Mouse (Mus musculus): ENCODE measurements around the gene Usp31. TPM values are rescaled to one million over a fixed set of nuclear protein-coding genes. Genes with fewer than 3 reads are reported as not detected.

Gene Usp31
- polyA plus RNA-seq, 1 experiment from 2014 or later = 4.2 TPM

DNA sequence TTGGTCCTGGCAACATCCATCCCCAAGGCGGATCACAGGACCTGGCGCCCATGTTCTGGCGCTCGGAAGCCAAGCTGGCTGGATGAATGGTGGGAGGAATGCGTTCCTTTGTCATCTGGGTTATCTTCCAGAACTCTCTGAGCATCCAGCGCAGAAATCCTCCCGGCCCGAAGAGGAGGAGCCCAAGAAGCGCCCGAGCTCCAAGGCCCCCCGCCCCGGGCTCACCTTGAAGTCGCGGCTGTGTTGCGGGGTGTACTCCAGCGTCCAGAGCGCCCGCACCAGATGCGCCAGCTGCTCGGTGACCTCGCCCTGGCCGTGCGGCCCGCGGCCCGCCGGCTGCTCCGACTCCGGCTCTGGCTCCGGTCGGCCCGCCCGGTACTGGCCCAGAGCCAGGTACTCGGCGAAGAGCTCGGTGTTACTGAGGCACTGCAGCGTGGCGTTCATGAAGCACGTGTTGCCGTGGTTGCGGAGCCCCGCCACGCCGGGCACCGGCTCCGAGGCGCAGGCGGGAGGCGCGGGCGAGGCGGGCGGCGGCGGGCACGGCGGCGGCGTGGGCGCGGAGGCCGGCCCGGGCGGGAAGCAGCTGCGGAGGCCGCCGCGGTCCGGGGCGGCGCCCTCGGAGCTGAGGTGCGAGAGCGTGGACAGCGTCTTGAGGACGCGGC is 511 bp downstream of the Usp31 start:
- H3K27ac ChIP-seq (ENCODE audit: low read depth, low read length) = peak overlapping the region; percentile 81
- whole genome bisulfite sequencing = under 1% methylated on average over 75 of the region's 77 CpGs
- no peaks in the 10 kb centered on the region for H3K36me3 ChIP-seq (ENCODE audit: control insufficient read depth, insufficient read depth, low read length)
- peak; percentile 95 for DNase-seq (ENCODE audit: low spot score, missing footprints)
- no peaks in the 10 kb centered on the region for H3K9me3 ChIP-seq (ENCODE audit: control insufficient read depth, low read length)
- peaks cover 16% of the 10 kb centered on the region for H3K4me1 ChIP-seq (ENCODE audit: control insufficient read depth, insufficient read depth, low read length)
- H3K9ac ChIP-seq (ENCODE audit: low read length) = peak overlapping the region; percentile 79
- ATAC-seq (ENCODE audit: low FRiP score) = peak; percentile 47
- peak overlapping the region; percentile 98 for H3K4me2 ChIP-seq
- H3K27me3 ChIP-seq (ENCODE audit: control insufficient read depth, insufficient read depth, low read length) = no peaks in the 10 kb centered on the region
- peak overlapping the region; percentile 83 for H3K4me3 ChIP-seq (ENCODE audit: low read depth, low read length)

- Histone ChIP-seq H3K4me2 (peak overlapping the region; percentile 98; the same call in 1 of the 2 replicates), H3K27ac (ENCODE audit: low read depth, low read length) (no peak overlapping the region), H3K27me3 (ENCODE audit: control insufficient read depth, insufficient read depth, low read length) (no peaks in the 10 kb centered on the region)
Observed at GRCm38 (mm10) chr7:121705051-121705450, 2.0 kb downstream of the Usp31 start.

GRCm38 (mm10) chr7:121701983-121702382 is 5.1 kb downstream of the Usp31 start:
- Histone ChIP-seq H3K4me2 (no peak overlapping the region), H3K27me3 (ENCODE audit: control insufficient read depth, insufficient read depth, low read length) (no peaks in the 10 kb centered on the region), H3K4me3 (ENCODE audit: low read depth, low read length) (no peak overlapping the region), H3K9ac (ENCODE audit: low read length) (no peak overlapping the region), H3K36me3 (ENCODE audit: control insufficient read depth, insufficient read depth, low read length) (no peaks in the 10 kb centered on the region), H3K27ac (ENCODE audit: low read depth, low read length) (no peak overlapping the region), H3K4me1 (ENCODE audit: control insufficient read depth, insufficient read depth, low read length) (peaks cover 16% of the 10 kb centered on the region), H3K9me3 (ENCODE audit: control insufficient read depth, low read length) (no peaks in the 10 kb centered on the region)
- DNase-seq (ENCODE audit: low spot score, missing footprints) (no peak), ATAC-seq (ENCODE audit: low FRiP score) (no peak)
- 75% methylated on average over 6 of the region's 6 CpGs for WGBS

More at GRCm38 (mm10) chr7:121705051-121705450, 2.0 kb downstream of the Usp31 start:
- DNase-seq (ENCODE audit: low spot score, missing footprints) (no peak), ATAC-seq (ENCODE audit: low FRiP score) (no peak)
- H3K36me3 ChIP-seq (ENCODE audit: control insufficient read depth, insufficient read depth, low read length) = no peaks in the 10 kb centered on the region
- H3K9me3 ChIP-seq (ENCODE audit: control insufficient read depth, low read length) = no peaks in the 10 kb centered on the region
- peaks cover 16% of the 10 kb centered on the region for H3K4me1 ChIP-seq (ENCODE audit: control insufficient read depth, insufficient read depth, low read length)
- 88% methylated on average over 2 of the region's 2 CpGs for WGBS
- no peak overlapping the region for H3K9ac ChIP-seq (ENCODE audit: low read length)
- no peak overlapping the region for H3K4me3 ChIP-seq (ENCODE audit: low read depth, low read length)

GRCm38 (mm10) chr7:121700480-121700879 is 6.6 kb downstream of the Usp31 start:
- Histone ChIP-seq H3K27ac (ENCODE audit: low read depth, low read length) (no peak overlapping the region), H3K27me3 (ENCODE audit: control insufficient read depth, insufficient read depth, low read length) (no peaks in the 10 kb centered on the region), H3K9me3 (ENCODE audit: control insufficient read depth, low read length) (no peaks in the 10 kb centered on the region), H3K36me3 (ENCODE audit: control insufficient read depth, insufficient read depth, low read length) (no peaks in the 10 kb centered on the region), H3K9ac (ENCODE audit: low read length) (no peak overlapping the region), H3K4me3 (ENCODE audit: low read depth, low read length) (no peak overlapping the region), H3K4me1 (ENCODE audit: control insufficient read depth, insufficient read depth, low read length) (peaks cover 7% of the 10 kb centered on the region), H3K4me2 (no peak overlapping the region)
- no peak for ATAC-seq (ENCODE audit: low FRiP score)
- DNase-seq (ENCODE audit: low spot score, missing footprints) = no peak
- WGBS = 92% methylated on average over 3 of the region's 3 CpGs

- H3K36me3 ChIP-seq (ENCODE audit: control insufficient read depth, insufficient read depth, low read length) = no peaks in the 10 kb centered on the region
- no peak overlapping the region for H3K4me2 ChIP-seq
- no peak overlapping the region for H3K27ac ChIP-seq (ENCODE audit: low read depth, low read length)
- H3K9me3 ChIP-seq (ENCODE audit: control insufficient read depth, low read length) = no peaks in the 10 kb centered on the region
- peaks cover 2% of the 10 kb centered on the region; the same call in 1 of the 2 replicates for H3K4me1 ChIP-seq (ENCODE audit: control insufficient read depth, insufficient read depth, low read length)
- no peak for DNase-seq (ENCODE audit: low spot score, missing footprints)
- no peak overlapping the region for H3K4me3 ChIP-seq (ENCODE audit: low read depth, low read length)
- no peak overlapping the region for H3K9ac ChIP-seq (ENCODE audit: low read length)
- ATAC-seq (ENCODE audit: low FRiP score) = no peak
- no peaks in the 10 kb centered on the region for H3K27me3 ChIP-seq (ENCODE audit: control insufficient read depth, insufficient read depth, low read length)
Observed at GRCm38 (mm10) chr7:121699218-121699617, 7.8 kb downstream of the Usp31 start.

- no peak overlapping the region for H3K9ac ChIP-seq (ENCODE audit: low read length)
- WGBS = 76% methylated on average over 1 of the region's 1 CpGs
- H3K4me2 ChIP-seq = no peak overlapping the region
- no peaks in the 10 kb centered on the region for H3K27me3 ChIP-seq (ENCODE audit: control insufficient read depth, insufficient read depth, low read length)
- H3K27ac ChIP-seq (ENCODE audit: low read depth, low read length) = no peak overlapping the region
- no peak overlapping the region for H3K4me3 ChIP-seq (ENCODE audit: low read depth, low read length)
- H3K4me1 ChIP-seq (ENCODE audit: control insufficient read depth, insufficient read depth, low read length) = no peaks in the 10 kb centered on the region; the same call in 1 of the 2 replicates
- H3K36me3 ChIP-seq (ENCODE audit: control insufficient read depth, insufficient read depth, low read length) = no peaks in the 10 kb centered on the region
- ATAC-seq (ENCODE audit: low FRiP score) (no peak), DNase-seq (ENCODE audit: low spot score, missing footprints) (no peak)
- H3K9me3 ChIP-seq (ENCODE audit: control insufficient read depth, low read length) = no peaks in the 10 kb centered on the region
Observed at GRCm38 (mm10) chr7:121697574-121697973, 9.5 kb downstream of the Usp31 start.

DNA sequence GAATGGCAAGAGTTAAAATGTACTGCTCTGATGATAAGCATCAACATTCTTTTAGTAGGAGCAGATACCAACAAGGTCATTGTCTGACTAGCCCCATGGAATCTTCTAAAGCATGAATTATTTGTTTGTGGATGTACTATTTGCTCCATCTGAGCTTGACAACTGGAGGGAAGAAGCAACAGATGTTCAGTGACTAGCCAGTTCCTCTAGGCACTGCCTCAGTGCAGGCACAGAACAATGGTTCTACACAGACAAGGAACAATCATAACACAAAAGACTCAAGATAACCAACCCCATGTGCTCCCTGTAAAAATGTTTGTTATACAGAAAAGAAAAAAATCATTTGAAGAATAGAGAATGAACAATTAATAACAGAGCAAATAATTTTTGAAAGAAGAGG is 9.9 kb downstream of the Usp31 start:
- no peak for ATAC-seq (ENCODE audit: low FRiP score)
- Histone ChIP-seq H3K9ac (ENCODE audit: low read length) (no peak overlapping the region), H3K4me3 (ENCODE audit: low read depth, low read length) (no peak overlapping the region), H3K27me3 (ENCODE audit: control insufficient read depth, insufficient read depth, low read length) (no peaks in the 10 kb centered on the region), H3K4me1 (ENCODE audit: control insufficient read depth, insufficient read depth, low read length) (no peaks in the 10 kb centered on the region; the same call in 1 of the 2 replicates), H3K9me3 (ENCODE audit: control insufficient read depth, low read length) (no peaks in the 10 kb centered on the region), H3K27ac (ENCODE audit: low read depth, low read length) (no peak overlapping the region), H3K4me2 (no peak overlapping the region), H3K36me3 (ENCODE audit: control insufficient read depth, insufficient read depth, low read length) (no peaks in the 10 kb centered on the region)
- no peak for DNase-seq (ENCODE audit: low spot score, missing footprints)

GRCm38 (mm10) chr7:121691803-121692202 is 15.2 kb downstream of the Usp31 start:
- Histone ChIP-seq H3K4me2 (no peak overlapping the region), H3K9me3 (ENCODE audit: control insufficient read depth, low read length) (no peaks in the 10 kb centered on the region), H3K27ac (ENCODE audit: low read depth, low read length) (no peak overlapping the region), H3K27me3 (ENCODE audit: control insufficient read depth, insufficient read depth, low read length) (no peaks in the 10 kb centered on the region), H3K9ac (ENCODE audit: low read length) (no peak overlapping the region), H3K4me1 (ENCODE audit: control insufficient read depth, insufficient read depth, low read length) (no peaks in the 10 kb centered on the region), H3K4me3 (ENCODE audit: low read depth, low read length) (no peak overlapping the region), H3K36me3 (ENCODE audit: control insufficient read depth, insufficient read depth, low read length) (no peaks in the 10 kb centered on the region)
- ATAC-seq (ENCODE audit: low FRiP score) (no peak), DNase-seq (ENCODE audit: low spot score, missing footprints) (no peak)
- 85% methylated on average over 2 of the region's 2 CpGs for WGBS

DNA sequence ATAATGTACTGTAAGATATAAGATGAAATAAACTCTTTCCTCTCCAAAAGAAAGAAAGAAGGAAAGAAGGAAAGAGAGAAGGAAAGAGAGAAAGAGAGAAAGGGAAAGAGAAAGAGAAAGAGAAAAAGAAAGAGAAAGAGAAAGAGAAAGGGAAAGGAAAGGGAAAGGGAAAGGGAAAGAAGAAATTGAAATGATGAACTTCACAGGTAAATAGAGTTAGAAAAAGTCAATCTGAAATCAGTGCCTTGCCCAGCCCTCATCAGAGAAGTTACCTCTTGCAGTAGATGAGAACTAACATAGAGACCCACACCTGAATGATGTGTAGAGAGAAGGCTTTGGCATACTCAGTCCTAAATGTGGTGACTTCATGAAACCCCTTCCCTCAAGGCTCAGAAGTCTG is 17.7 kb downstream of the Usp31 start:
- Histone ChIP-seq H3K9ac (ENCODE audit: low read length) (no peak overlapping the region), H3K27me3 (ENCODE audit: control insufficient read depth, insufficient read depth, low read length) (no peaks in the 10 kb centered on the region), H3K4me1 (ENCODE audit: control insufficient read depth, insufficient read depth, low read length) (no peaks in the 10 kb centered on the region), H3K4me3 (ENCODE audit: low read depth, low read length) (no peak overlapping the region), H3K27ac (ENCODE audit: low read depth, low read length) (no peak overlapping the region), H3K36me3 (ENCODE audit: control insufficient read depth, insufficient read depth, low read length) (no peaks in the 10 kb centered on the region), H3K9me3 (ENCODE audit: control insufficient read depth, low read length) (no peaks in the 10 kb centered on the region), H3K4me2 (no peak overlapping the region)
- no peak for DNase-seq (ENCODE audit: low spot score, missing footprints)
- ATAC-seq (ENCODE audit: low FRiP score) = no peak
